In genomic region chr16:95837723-95838477, GRCm38 (mm10) we compare ENCODE assay signal across 32 mouse cellular contexts.
DNase-seq lines count a peak whose midpoint lies in the region; ATAC-seq and TF ChIP-seq lines count a peak whose summit lies in the region.
"Had no signal": no experiment of that assay in that cellular context is flagged by ENCODE, and none has a peak within 500 bp of the region (broad histone marks: within the 10 kb centered on the region; RNA-seq: fewer than 3 reads in every experiment).

No protein-coding gene starts in this region.

- no peak overlapping the region for H3K27ac ChIP-seq in liver, adult 2 months (replicated peaks; ENCODE audit: insufficient read depth, low read depth, low read length)
- H3K27ac ChIP-seq in liver, embryonic 12.5 days: no peak overlapping the region
- peak overlapping the region; percentile 66; the same call in 1 of the 2 replicates for H3K27ac ChIP-seq in macrophage
- H3K27ac ChIP-seq: embryonic facial prominence, embryonic 12.5 days; gastrocnemius, adult 2 months; kidney, embryonic 15.5 days; limb, embryonic 13.5 days; midbrain, embryonic 12.5 days; neural tube, embryonic 13.5 days had no signal

- H3K4me2 ChIP-seq in liver, embryonic 12.5 days: no peak overlapping the region
- H3K4me2 ChIP-seq: embryonic facial prominence, embryonic 12.5 days; heart, embryonic 11.5 days; kidney, embryonic 15.5 days; limb, embryonic 13.5 days; lung, embryonic 14.5 days; midbrain, embryonic 12.5 days; neural tube, embryonic 13.5 days had no signal

- peaks cover 2% of the 10 kb centered on the region; the same call in 1 of the 2 replicates for H3K4me1 ChIP-seq in liver, adult 2 months (ENCODE audit: control insufficient read depth, insufficient read depth, low read length)
- H3K4me1 ChIP-seq in liver, embryonic 12.5 days: peaks cover 21% of the 10 kb centered on the region
- H3K4me1 ChIP-seq: midbrain, embryonic 12.5 days had no signal

- no peak overlapping the region for H3K9ac ChIP-seq in liver, adult 2 months (ENCODE audit: low read depth, low read length)
- no peak overlapping the region for H3K9ac ChIP-seq in liver, embryonic 12.5 days
- H3K9ac ChIP-seq: embryonic facial prominence, embryonic 12.5 days; kidney, embryonic 15.5 days; limb, embryonic 13.5 days; lung, embryonic 14.5 days; midbrain, embryonic 12.5 days; neural tube, embryonic 13.5 days had no signal

- H3K79me2 ChIP-seq in liver, adult 2 months (ENCODE audit: control insufficient read depth, insufficient read depth, low read length): no peaks in the 10 kb centered on the region
- no peaks in the 10 kb centered on the region for H3K79me2 ChIP-seq in macrophage (ENCODE audit: inconsistent target)

- H3K27me3 ChIP-seq in liver, adult 2 months (ENCODE audit: control insufficient read depth, insufficient read depth, low read length): no peaks in the 10 kb centered on the region
- H3K27me3 ChIP-seq in liver, embryonic 12.5 days (replicated peaks): 0 out of 2 replicates have a peak, but pooled peaks cover 5% of the 10 kb centered on the region
- H3K27me3 ChIP-seq: CH12.LX; embryonic facial prominence, embryonic 12.5 days; kidney, embryonic 15.5 days; limb, embryonic 13.5 days; midbrain, embryonic 12.5 days; neural tube, embryonic 13.5 days had no signal

- peak; percentile 31 for DNase-seq in liver, adult 2 months (ENCODE audit: extremely low read depth, low read depth, low spot score)
- DNase-seq in liver: no peak
- DNase-seq in right cerebral cortex, postnatal 4 days: no peak
- DNase-seq in spleen, postnatal 10 days (ENCODE audit: low spot score in 2 of 2): no peak
- no peak for DNase-seq in yolk sac, embryonic 10.5 days (ENCODE audit: low spot score)
- DNase-seq: adrenal gland, postnatal 10 days; B cell, adult 2 months; cerebellum, adult 11 months; cerebellum, adult 9-10 months; cerebellum, postnatal 36 days; gastrocnemius, adult 2 months; kidney, adult 18-20 months; kidney, postnatal 25 days; lung, embryonic 14.5 days; lung, postnatal 14 days; retina, postnatal 1 day; right cerebral cortex, postnatal 25 days; thymus, adult 2 months; thymus, postnatal 36 days had no signal

- no peak for TF ChIP-seq POLR2A in liver, adult 2 months (IDR thresholded peaks at IDR 0.05; ENCODE audit: extremely low read depth, insufficient read depth, low read length)

- 52% methylated on average over 5 of the region's 5 CpGs for WGBS in liver, adult 2 months
- WGBS in liver, embryonic 12.5 days (ENCODE audit: insufficient replicate concordance): 45% methylated on average over 5 of the region's 5 CpGs
- WGBS in macrophage (ENCODE audit: missing documents): 96% methylated on average over 5 of the region's 5 CpGs

- H3K9me3 ChIP-seq in liver, embryonic 12.5 days (replicated peaks): no peaks in the 10 kb centered on the region
- H3K9me3 ChIP-seq: embryonic facial prominence, embryonic 12.5 days; kidney, embryonic 15.5 days; limb, embryonic 13.5 days; midbrain, embryonic 12.5 days; neural tube, embryonic 13.5 days had no signal

- no peak overlapping the region for H3K4me3 ChIP-seq in liver, adult 2 months (ENCODE audit: insufficient read depth, low read depth, low read length)
- H3K4me3 ChIP-seq in liver, embryonic 12.5 days: no peak overlapping the region
- H3K4me3 ChIP-seq in macrophage (ENCODE audit: inconsistent target): no peak overlapping the region
- H3K4me3 ChIP-seq: embryonic facial prominence, embryonic 12.5 days; gastrocnemius, adult 2 months; kidney, embryonic 15.5 days; limb, embryonic 13.5 days; midbrain, embryonic 12.5 days; neural tube, embryonic 13.5 days had no signal

- no peak for TF ChIP-seq CTCF in liver, adult 2 months (IDR thresholded peaks at IDR 0.05; ENCODE audit: low read depth, low read length)

- peak; percentile 84 for ATAC-seq in erythroblast, adult 5-6 weeks (replicated peaks; ENCODE audit: low FRiP score, poor library complexity, severe bottlenecking)
- ATAC-seq in liver, embryonic 12.5 days: peak; percentile 36; the same call in 1 of the 2 replicates
- ATAC-seq: activated CD4-positive, CD25-positive, alpha-beta regulatory T cell, adult 4 months; forebrain, embryonic 16.5 days; hindbrain, embryonic 16.5 days had no signal

- no peaks in the 10 kb centered on the region for H3K36me3 ChIP-seq in liver, adult 2 months (ENCODE audit: control insufficient read depth, insufficient read depth, low read length)
- no peaks in the 10 kb centered on the region for H3K36me3 ChIP-seq in liver, embryonic 12.5 days
- no peaks in the 10 kb centered on the region for H3K36me3 ChIP-seq in macrophage (ENCODE audit: inconsistent target)
- H3K36me3 ChIP-seq: embryonic facial prominence, embryonic 12.5 days; kidney, embryonic 15.5 days; limb, embryonic 13.5 days; midbrain, embryonic 12.5 days; neural tube, embryonic 13.5 days had no signal
